Mouse (Mus musculus) heart, embryonic 13.5 days (tissue): Measurements from ENCODE around the gene Myh6. TPM values are rescaled to one million over a fixed set of nuclear protein-coding genes. Genes with fewer than 3 reads are reported as not detected.
"Not testable (repeated sequence)": the region's sequence is repeated elsewhere in the genome, so short reads cannot be mapped to it uniquely, and the experiment has no call there.

Source experiments
- ATAC-seq: fragments of 200-750 bp; cut with Nextera tagmentation; 2 replicates; pipeline ENCODE4 v1.8.0; 2017; ENCODE audit warnings: moderate TSS enrichment; ENCODE audit not compliant: insufficient number of reproducible peaks, low FRiP score, low TSS enrichment; ENCODE audit errors: extremely low read depth
- H3K27ac ChIP-seq: fragments of 300-500 bp; sonication (generic); replicated peaks from 2 replicates; pipeline ENCODE4 v1.5.1; 2015; ENCODE audit warnings: moderate library complexity, mild to moderate bottlenecking, inconsistent platforms
- H3K27me3 ChIP-seq: fragments of 300-500 bp; sonication (generic); replicated peaks from 2 replicates; pipeline ENCODE4 v1.6.1; 2015; ENCODE audit warnings: mild to moderate bottlenecking, inconsistent platforms
- H3K36me3 ChIP-seq: fragments of 300-500 bp; sonication (generic); 2 replicates; pipeline ENCODE4 v1.6.1; 2015; ENCODE audit warnings: mild to moderate bottlenecking, inconsistent platforms
- H3K4me1 ChIP-seq: fragments of 300-500 bp; sonication (generic); 2 replicates; pipeline ENCODE4 v1.6.1; 2015; ENCODE audit warnings: inconsistent platforms
- H3K4me2 ChIP-seq: fragments of 300-500 bp; sonication (generic); 2 replicates; pipeline ENCODE4 v1.6.1; 2015; ENCODE audit warnings: inconsistent platforms, mild to moderate bottlenecking, moderate library complexity
- H3K4me3 ChIP-seq: fragments of 300-500 bp; sonication (generic); 2 replicates; pipeline ENCODE4 v1.5.1; 2015; ENCODE audit warnings: moderate library complexity, mild to moderate bottlenecking, inconsistent platforms
- H3K9ac ChIP-seq: fragments of 300-500 bp; sonication (generic); 2 replicates; pipeline ENCODE4 v1.6.1; 2015; ENCODE audit warnings: inconsistent platforms, mild to moderate bottlenecking, moderate library complexity
- H3K9me3 ChIP-seq: fragments of 300-500 bp; sonication (generic); 2 replicates; pipeline ENCODE4 v1.6.1; 2016; ENCODE audit warnings: inconsistent platforms
- WGBS: fragments of 180-500 bp; shearing (Covaris S2); methylation state at CpG from one replicate; pipeline ENCODE4 v1.1.7; 2015; ENCODE audit warnings: mixed read lengths; 5-methylcytosine and 5-hydroxymethylcytosine counted together
- polyA plus RNA-seq: library from polyadenylated mRNA; unstranded; fragments of >200 nt; fragmentation: Nextera tagmentation; extraction: Ambion mirVana; gene quantifications from 2 replicates; pipeline ENCODE4 v1.2.1, GENCODE M21; 2015

Myh6 gene
- polyA plus RNA-seq, 1 experiment from 2014 or later = 1,858 TPM

GRCm38 (mm10) chr14:55003878-55004855 lies 37.4 kb upstream of the Myh6 start:
- Histone ChIP-seq H3K9me3 (peaks cover 3% of the 10 kb centered on the region; the same call in 1 of the 2 replicates), H3K4me3 (peak overlapping the region; percentile 36), H3K4me1 (peaks cover 74% of the 10 kb centered on the region), H3K27me3 (peaks cover 13% of the 10 kb centered on the region; the same call in 1 of the 2 replicates), H3K36me3 (peaks cover 5% of the 10 kb centered on the region), H3K9ac (peak overlapping the region; percentile 82), H3K27ac (peak overlapping the region; percentile 99), H3K4me2 (peak overlapping the region; percentile 63)
- 20% methylated on average over 18 of the region's 18 CpGs for WGBS
- ATAC-seq = peak; percentile 70

- Histone ChIP-seq H3K4me1 (peaks cover 75% of the 10 kb centered on the region), H3K27me3 (peaks cover 12% of the 10 kb centered on the region; the same call in 1 of the 2 replicates), H3K36me3 (peaks cover 5% of the 10 kb centered on the region), H3K27ac (peak overlapping the region; percentile 99), H3K9me3 (peaks cover 3% of the 10 kb centered on the region; the same call in 1 of the 2 replicates), H3K9ac (peak overlapping the region; percentile 82), H3K4me2 (peak overlapping the region; percentile 63), H3K4me3 (peak overlapping the region; percentile 3; the same call in 1 of the 2 replicates)
- ATAC-seq = no peak
- 19% methylated on average over 7 of the region's 7 CpGs for WGBS
Measured at GRCm38 (mm10) chr14:55002687-55003120, 36.0 kb upstream of the Myh6 start.

GRCm38 (mm10) chr14:55001938-55002686 lies 35.4 kb upstream of the Myh6 start:
- peaks cover 3% of the 10 kb centered on the region; the same call in 1 of the 2 replicates for H3K9me3 ChIP-seq
- H3K27me3 ChIP-seq = peaks cover 18% of the 10 kb centered on the region
- ATAC-seq = peak; percentile 5; the same call in 1 of the 2 replicates
- H3K4me1 ChIP-seq = peaks cover 81% of the 10 kb centered on the region
- H3K27ac ChIP-seq = peak overlapping the region; percentile 99
- peak overlapping the region; percentile 63 for H3K4me2 ChIP-seq
- peaks cover 5% of the 10 kb centered on the region for H3K36me3 ChIP-seq
- 27% methylated on average over 12 of the region's 12 CpGs for WGBS
- peak overlapping the region; percentile 82 for H3K9ac ChIP-seq
- H3K4me3 ChIP-seq = peak overlapping the region; percentile 3; the same call in 1 of the 2 replicates

GRCm38 (mm10) chr14:55001446-55001845 lies 34.7 kb upstream of the Myh6 start:
- H3K4me1 ChIP-seq = peaks cover 81% of the 10 kb centered on the region
- peaks cover 3% of the 10 kb centered on the region; the same call in 1 of the 2 replicates for H3K9me3 ChIP-seq
- H3K4me2 ChIP-seq = no peak overlapping the region
- WGBS = 89% methylated on average over 2 of the region's 2 CpGs
- H3K4me3 ChIP-seq = no peak overlapping the region
- H3K27me3 ChIP-seq = peaks cover 24% of the 10 kb centered on the region
- ATAC-seq = no peak
- H3K9ac ChIP-seq = no peak overlapping the region
- peak overlapping the region; percentile 99 for H3K27ac ChIP-seq
- peaks cover 5% of the 10 kb centered on the region for H3K36me3 ChIP-seq

GRCm38 (mm10) chr14:55000814-55001213 lies 34.1 kb upstream of the Myh6 start:
- H3K4me2 ChIP-seq = no peak overlapping the region
- peaks cover 30% of the 10 kb centered on the region for H3K27me3 ChIP-seq
- H3K27ac ChIP-seq = peak overlapping the region; percentile 50
- no peak for ATAC-seq
- H3K36me3 ChIP-seq = peaks cover 5% of the 10 kb centered on the region
- no peak overlapping the region for H3K9ac ChIP-seq
- peaks cover 3% of the 10 kb centered on the region; the same call in 1 of the 2 replicates for H3K9me3 ChIP-seq
- H3K4me1 ChIP-seq = peaks cover 82% of the 10 kb centered on the region
- 78% methylated on average over 6 of the region's 6 CpGs for WGBS
- H3K4me3 ChIP-seq = no peak overlapping the region

GRCm38 (mm10) chr14:54999868-55000267 lies 33.1 kb upstream of the Myh6 start:
- 80% methylated on average over 5 of the region's 5 CpGs for WGBS
- Histone ChIP-seq H3K27me3 (peaks cover 35% of the 10 kb centered on the region), H3K4me1 (peaks cover 84% of the 10 kb centered on the region)
- not testable (repeated sequence) for H3K9ac ChIP-seq, H3K4me3 ChIP-seq, H3K9me3 ChIP-seq, H3K4me2 ChIP-seq, ATAC-seq, H3K27ac ChIP-seq, H3K36me3 ChIP-seq

GRCm38 (mm10) chr14:54998680-54999079 lies 32.0 kb upstream of the Myh6 start:
- no peak overlapping the region for H3K4me3 ChIP-seq
- peak overlapping the region; percentile 98 for H3K27ac ChIP-seq
- peaks cover 84% of the 10 kb centered on the region for H3K4me1 ChIP-seq

GRCm38 (mm10) chr14:54997297-54997696 lies 30.6 kb upstream of the Myh6 start:
- Histone ChIP-seq H3K9me3 (peaks cover 3% of the 10 kb centered on the region; the same call in 1 of the 2 replicates), H3K27me3 (peaks cover 49% of the 10 kb centered on the region), H3K36me3 (peaks cover 12% of the 10 kb centered on the region), H3K4me1 (peaks cover 71% of the 10 kb centered on the region), H3K27ac (peak overlapping the region; percentile 98), H3K9ac (peak overlapping the region; percentile 77), H3K4me2 (peak overlapping the region; percentile 67), H3K4me3 (peak overlapping the region; percentile 33)
- no peak for ATAC-seq
- WGBS = 30% methylated on average over 4 of the region's 4 CpGs

More at GRCm38 (mm10) chr14:54998680-54999079, 32.0 kb upstream of the Myh6 start:
- no peak overlapping the region for H3K4me2 ChIP-seq
- peaks cover 5% of the 10 kb centered on the region for H3K36me3 ChIP-seq
- peak overlapping the region; percentile 2; the same call in 1 of the 2 replicates for H3K9ac ChIP-seq
- no peak for ATAC-seq
- peaks cover 44% of the 10 kb centered on the region for H3K27me3 ChIP-seq
- peaks cover 3% of the 10 kb centered on the region; the same call in 1 of the 2 replicates for H3K9me3 ChIP-seq

- Histone ChIP-seq H3K36me3 (peaks cover 16% of the 10 kb centered on the region), H3K27ac (peak overlapping the region; percentile 98), H3K4me1 (peaks cover 66% of the 10 kb centered on the region), H3K4me2 (peak overlapping the region; percentile 67), H3K27me3 (peaks cover 49% of the 10 kb centered on the region), H3K4me3 (peak overlapping the region; percentile 64), H3K9ac (peak overlapping the region; percentile 96), H3K9me3 (peaks cover 3% of the 10 kb centered on the region; the same call in 1 of the 2 replicates)
- 24% methylated on average over 9 of the region's 9 CpGs for WGBS
- peak; percentile 53 for ATAC-seq
Measured at GRCm38 (mm10) chr14:54996793-54997192, 30.1 kb upstream of the Myh6 start.

GRCm38 (mm10) chr14:54995457-54996138 lies 28.9 kb upstream of the Myh6 start:
- Histone ChIP-seq H3K4me1 (peaks cover 59% of the 10 kb centered on the region), H3K4me3 (peak overlapping the region; percentile 64), H3K4me2 (peak overlapping the region; percentile 66), H3K9me3 (no peaks in the 10 kb centered on the region), H3K27ac (peak overlapping the region; percentile 98), H3K9ac (peak overlapping the region; percentile 96), H3K27me3 (peaks cover 51% of the 10 kb centered on the region), H3K36me3 (peaks cover 21% of the 10 kb centered on the region)
- ATAC-seq = no peak
- 33% methylated on average over 14 of the region's 14 CpGs for WGBS
